Mouse (Mus musculus) kidney, postnatal 0 days (tissue): ENCODE data around the gene Tcl1b2. TPM values are rescaled to one million over a fixed set of nuclear protein-coding genes. Genes with fewer than 3 reads are reported as not detected.
"Not testable (repeated sequence)": the region's sequence is repeated elsewhere in the genome, so short reads cannot be mapped to it uniquely, and the experiment has no call there.

ENCODE experiments used
- ATAC-seq: fragments of 200-750 bp; cut with Nextera tagmentation; replicated peaks from 2 replicates; pipeline ENCODE4 v1.8.0; 2017; ENCODE audit warnings: low read depth, moderate number of reproducible peaks, moderate TSS enrichment, moderate library complexity; ENCODE audit not compliant: low FRiP score
- DNase-seq: peaks from one replicate; pipeline ENCODE4 v3.0.0-alpha.2; 2016; ENCODE audit warnings: low spot score
- H3K27ac ChIP-seq: fragments of 300-500 bp; sonication (generic); 2 replicates; pipeline ENCODE4 v1.5.1; 2014; ENCODE audit warnings: mild to moderate bottlenecking
- H3K27me3 ChIP-seq: fragments of 300-500 bp; sonication (generic); 2 replicates; pipeline ENCODE4 v1.6.1; 2014; ENCODE audit warnings: low read length, mixed read lengths; ENCODE audit not compliant: insufficient read depth
- H3K36me3 ChIP-seq: fragments of 300-500 bp; sonication (generic); 2 replicates; pipeline ENCODE4 v1.6.1; 2014; ENCODE audit warnings: low read length, mixed read lengths; ENCODE audit not compliant: insufficient read depth
- H3K4me1 ChIP-seq: fragments of 300-500 bp; sonication (generic); replicated peaks from 2 replicates; pipeline ENCODE4 v1.6.1; 2014; ENCODE audit warnings: antibody characterized with exemption, low read length, mixed read lengths; ENCODE audit not compliant: insufficient read depth
- H3K4me2 ChIP-seq: fragments of 300-500 bp; sonication (generic); 2 replicates; pipeline ENCODE4 v1.6.1; 2014; ENCODE audit warnings: mild to moderate bottlenecking, low read length, moderate library complexity, mixed read lengths
- H3K4me3 ChIP-seq: fragments of 300-500 bp; sonication (generic); replicated peaks from 2 replicates; pipeline ENCODE4 v1.5.1; 2014; ENCODE audit warnings: low read depth, low read length
- H3K9ac ChIP-seq: fragments of 300-500 bp; sonication (generic); 2 replicates; pipeline ENCODE4 v1.6.1; 2014; ENCODE audit warnings: low read depth, low read length
- H3K9me3 ChIP-seq: fragments of 300-500 bp; sonication (generic); replicated peaks from 2 replicates; pipeline ENCODE4 v1.6.1; 2016; ENCODE audit warnings: low read length, inconsistent platforms, mixed read lengths
- CTCF ChIP-seq: IDR thresholded peaks from 2 replicates; pipeline ENCODE4 v1.5.1; 2016; ENCODE audit warnings: antibody characterized with exemption, low read depth, mild to moderate bottlenecking, moderate library complexity
- WGBS: fragments of 180-500 bp; shearing (Covaris S2); extraction: QIAGEN DNeasy Blood & Tissue Kit; methylation state at CpG from one replicate; pipeline ENCODE4 v1.1.7; 2014; 5-methylcytosine and 5-hydroxymethylcytosine counted together
- polyA plus RNA-seq: library from polyadenylated mRNA; unstranded; fragments of >200 nt; fragmentation: Nextera tagmentation; extraction: Ambion mirVana; gene quantifications from 2 replicates; pipeline ENCODE4 v1.2.1, GENCODE M21; 2015

Tcl1b2 gene
- polyA plus RNA-seq, 1 experiment from 2014 or later = not detected

- H3K9me3 ChIP-seq = no peaks in the 10 kb centered on the region
- ATAC-seq = no peak
- no peak for TF ChIP-seq CTCF
- H3K27ac ChIP-seq = no peak overlapping the region
- H3K36me3 ChIP-seq = no peaks in the 10 kb centered on the region
- DNase-seq = no peak
- no peak overlapping the region for H3K4me2 ChIP-seq
- no peak overlapping the region for H3K4me3 ChIP-seq
- no peak overlapping the region for H3K9ac ChIP-seq
- no peaks in the 10 kb centered on the region for H3K27me3 ChIP-seq
- no peaks in the 10 kb centered on the region for H3K4me1 ChIP-seq
- 82% methylated on average over 2 of the region's 2 CpGs for WGBS
Observed at GRCm38 (mm10) chr12:105173366-105173765, 27.6 kb downstream of the Tcl1b2 start.

GRCm38 (mm10) chr12:105174318-105174717 lies 28.5 kb downstream of the Tcl1b2 start:
- H3K4me1 ChIP-seq, DNase-seq, H3K4me2 ChIP-seq: not testable (repeated sequence)

GRCm38 (mm10) chr12:105176044-105176443 lies 30.2 kb downstream of the Tcl1b2 start, which contains the start of gene Tcl1b5:
Gene Tcl1b5 (plus strand): TSS chr12:105176344.
- not testable (repeated sequence) for H3K27ac ChIP-seq, H3K4me2 ChIP-seq, H3K36me3 ChIP-seq, DNase-seq, H3K4me1 ChIP-seq, H3K4me3 ChIP-seq, H3K9me3 ChIP-seq, H3K27me3 ChIP-seq, H3K9ac ChIP-seq, ATAC-seq
- 63% methylated on average over 3 of the region's 3 CpGs for WGBS

More at GRCm38 (mm10) chr12:105174318-105174717, 28.5 kb downstream of the Tcl1b2 start:
- H3K27ac ChIP-seq, H3K9me3 ChIP-seq, H3K27me3 ChIP-seq, H3K36me3 ChIP-seq, H3K4me3 ChIP-seq, H3K9ac ChIP-seq, ATAC-seq: not testable (repeated sequence)
- WGBS = 41% methylated on average over 2 of the region's 2 CpGs
- peak; percentile 48 for TF ChIP-seq CTCF

- not testable (repeated sequence) for H3K4me3 ChIP-seq, H3K27ac ChIP-seq, H3K36me3 ChIP-seq, H3K4me1 ChIP-seq, H3K9me3 ChIP-seq, ATAC-seq, H3K27me3 ChIP-seq, H3K9ac ChIP-seq, H3K4me2 ChIP-seq, DNase-seq
- WGBS = 61% methylated on average over 4 of the region's 4 CpGs
Observed at GRCm38 (mm10) chr12:105181040-105181644, 35.3 kb downstream of the Tcl1b2 start.

- H3K4me2 ChIP-seq, H3K27me3 ChIP-seq, H3K27ac ChIP-seq, H3K4me3 ChIP-seq, H3K9me3 ChIP-seq, ATAC-seq, H3K9ac ChIP-seq, DNase-seq, H3K4me1 ChIP-seq, H3K36me3 ChIP-seq: not testable (repeated sequence)
- 51% methylated on average over 2 of the region's 2 CpGs for WGBS
- peak; percentile 52; the same call in 1 of the 2 replicates for TF ChIP-seq CTCF
Observed at GRCm38 (mm10) chr12:105188980-105189379, 43.2 kb downstream of the Tcl1b2 start.

- not testable (repeated sequence) for H3K9me3 ChIP-seq, H3K27me3 ChIP-seq, H3K4me1 ChIP-seq, H3K9ac ChIP-seq, H3K4me3 ChIP-seq, H3K4me2 ChIP-seq, ATAC-seq, H3K27ac ChIP-seq, H3K36me3 ChIP-seq, DNase-seq
- WGBS = 90% methylated on average over 6 of the region's 6 CpGs
Observed at GRCm38 (mm10) chr12:105190743-105191142, 44.9 kb downstream of the Tcl1b2 start, which contains the start of gene Tcl1b3. Gene Tcl1b3 (plus strand): TSS chr12:105191043.

GRCm38 (mm10) chr12:105199684-105200497 lies 54.1 kb downstream of the Tcl1b2 start:
- H3K4me1 ChIP-seq, H3K4me2 ChIP-seq, H3K4me3 ChIP-seq, ATAC-seq, H3K9ac ChIP-seq, H3K9me3 ChIP-seq, H3K36me3 ChIP-seq, H3K27me3 ChIP-seq, DNase-seq, H3K27ac ChIP-seq: not testable (repeated sequence)
- 69% methylated on average over 7 of the region's 7 CpGs for WGBS

- not testable (repeated sequence) for H3K4me2 ChIP-seq, H3K9ac ChIP-seq, H3K4me3 ChIP-seq, ATAC-seq, H3K9me3 ChIP-seq, DNase-seq, H3K27ac ChIP-seq, H3K4me1 ChIP-seq, H3K36me3 ChIP-seq, H3K27me3 ChIP-seq
- 65% methylated on average over 1 of the region's 1 CpGs for WGBS
Observed at GRCm38 (mm10) chr12:105201657-105202056, 55.8 kb downstream of the Tcl1b2 start, which contains the start of gene Tcl1b4. Gene Tcl1b4 (plus strand): TSS chr12:105201957.
